Mouse (Mus musculus): ENCODE measurements at regions not wholly inside any gene's neighbourhood (a gene's known extent, or its start where the extent isn't known, plus 50 kb on each side); places are given as distances from the start of the nearest gene placed in this dataset.

DNA sequence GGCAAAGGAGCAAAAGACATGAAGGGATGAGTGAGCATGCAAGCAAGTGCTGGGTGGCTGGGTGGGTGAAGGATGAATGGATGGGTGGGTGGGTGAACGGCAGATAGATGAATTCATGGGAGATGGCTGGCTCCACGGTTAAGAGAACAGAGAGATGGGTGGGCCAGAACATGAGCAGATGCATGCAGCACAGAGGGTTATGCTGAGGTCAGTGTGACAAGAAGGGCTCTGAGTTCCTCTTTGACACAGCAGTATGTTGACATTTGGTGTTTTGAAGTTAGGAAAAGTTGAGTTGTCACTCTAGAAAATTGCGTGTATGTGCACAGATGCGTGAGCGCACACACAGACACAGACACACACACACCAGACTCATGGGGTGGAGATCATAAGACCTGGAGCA lies 83.2 kb upstream of the Tmem189 start:
- Histone ChIP-seq H3K36me3 (replicated peaks in 1 of 2; ENCODE audit: control insufficient read depth in 1 of 2, insufficient read depth in 1 of 2, low read length in 1 of 2) (no peaks in the 10 kb centered on the region), H3K9me3 (replicated peaks; ENCODE audit: low read length) (peaks cover 3% of the 10 kb centered on the region), H3K4me2 (ENCODE audit: insufficient read depth, low read depth, poor library complexity, severe bottlenecking) (no peak overlapping the region), H3K27ac (ENCODE audit: insufficient read depth, low read depth) (no peak overlapping the region), H3K9ac (ENCODE audit: insufficient read depth, low read depth) (no peak overlapping the region), H3K27me3 (replicated peaks) (peaks cover 89% of the 10 kb centered on the region), H3K4me1 (ENCODE audit: control insufficient read depth in 1 of 2, insufficient read depth in 2 of 2) (peaks cover 10 to 15% of the 10 kb centered on the region in 2 experiments), H3K79me2 (replicated peaks; ENCODE audit: control insufficient read depth, extremely low read depth, insufficient read depth, poor library complexity, severe bottlenecking) (no peaks in the 10 kb centered on the region), H3K4me3 (replicated peaks in 1 of 3; ENCODE audit: low read depth in 2 of 3, low read length in 2 of 3, poor library complexity in 1 of 3) (no peak overlapping the region)
- dilution Hi-C loops (cut with MboI; ENCODE audit: extremely low pct_ligation_motif_present, extremely low pct_unique_long_range_greater_than_20kb, low sequenced_read_pairs) (no loop called here), in situ Hi-C loops (cut with MboI; ENCODE audit: low pct_ligation_motif_present, low pct_unique_long_range_greater_than_20kb, low sequenced_read_pairs) (no loop called here)
- DNase-seq (ENCODE audit: extremely low read depth): no peak
- TF ChIP-seq ZNF384 (IDR thresholded peaks at IDR 0.05; ENCODE audit: low read depth, low read length): no peak
- no peak for TF ChIP-seq USF2 (conservative IDR thresholded peaks at IDR 0.05; ENCODE audit: low read depth, low read length)
- no peak for TF ChIP-seq SMC3 (IDR thresholded peaks at IDR 0.05; ENCODE audit: low read depth, low read length)
- TF ChIP-seq USF1 (IDR thresholded peaks at IDR 0.05; ENCODE audit: low read depth, low read length): no peak
- TF ChIP-seq TCF12 (IDR thresholded peaks at IDR 0.05; ENCODE audit: low read depth, low read length): no peak
- TF ChIP-seq ZKSCAN1 (IDR thresholded peaks at IDR 0.05; ENCODE audit: borderline replicate concordance, low read depth, low read length): no peak
- no peak for TF ChIP-seq NELFE (IDR thresholded peaks at IDR 0.05; ENCODE audit: low read depth, low read length)
- no peak for TF ChIP-seq POLR2A (IDR thresholded peaks at IDR 0.05; ENCODE audit: low read depth, low read length)
- TF ChIP-seq KAT2A (IDR thresholded peaks at IDR 0.05; ENCODE audit: insufficient replicate concordance, low read length): no peak
- no peak for TF ChIP-seq PAX5 (IDR thresholded peaks at IDR 0.05; ENCODE audit: low read length)
- TF ChIP-seq CHD1 (IDR thresholded peaks at IDR 0.05; ENCODE audit: low read depth, low read length): no peak
- TF ChIP-seq TBP (conservative IDR thresholded peaks at IDR 0.05; ENCODE audit: low read depth, low read length): no peak
- TF ChIP-seq EP300 (IDR thresholded peaks at IDR 0.05; ENCODE audit: low read length): no peak
- no peak for TF ChIP-seq MXI1 (IDR thresholded peaks at IDR 0.05; ENCODE audit: low read depth, low read length)
- TF ChIP-seq CHD2 (IDR thresholded peaks at IDR 0.05; ENCODE audit: low read length): no peak
- no peak for TF ChIP-seq JUND (conservative IDR thresholded peaks at IDR 0.05; ENCODE audit: low read depth, low read length)
- TF ChIP-seq IRF4 (IDR thresholded peaks at IDR 0.05; ENCODE audit: low read depth, low read length): no peak

DNA sequence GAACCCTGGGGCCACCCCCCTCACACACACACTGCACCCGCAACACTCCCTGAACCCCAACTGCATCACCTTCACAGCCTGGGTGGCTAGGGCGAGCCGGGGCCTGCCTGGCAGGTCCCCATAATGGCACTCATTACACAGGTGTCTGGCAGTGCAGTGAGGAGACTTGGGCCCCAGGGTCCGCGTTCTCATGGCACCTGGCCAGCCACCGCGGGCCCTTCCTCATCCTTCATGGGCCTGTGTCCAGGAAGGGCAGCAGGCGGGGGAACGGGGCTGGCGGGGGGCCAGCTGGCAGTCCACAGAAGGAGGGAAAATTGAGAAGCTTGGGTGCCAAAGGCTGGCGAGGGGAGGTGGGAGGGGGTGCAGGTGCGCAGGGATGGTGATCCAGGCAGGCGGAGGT lies 78.3 kb upstream of the Tmem189 start:
- Histone ChIP-seq H3K4me3 (replicated peaks in 1 of 3; ENCODE audit: low read depth in 2 of 3, low read length in 2 of 3, poor library complexity in 1 of 3) (no peak overlapping the region), H3K27me3 (replicated peaks) (peaks cover 93% of the 10 kb centered on the region), H3K4me2 (ENCODE audit: insufficient read depth, low read depth, poor library complexity, severe bottlenecking) (no peak overlapping the region), H3K9me3 (replicated peaks; ENCODE audit: low read length) (peaks cover 3% of the 10 kb centered on the region), H3K27ac (ENCODE audit: insufficient read depth, low read depth) (no peak overlapping the region), H3K79me2 (replicated peaks; ENCODE audit: control insufficient read depth, extremely low read depth, insufficient read depth, poor library complexity, severe bottlenecking) (no peaks in the 10 kb centered on the region), H3K36me3 (replicated peaks in 1 of 2; ENCODE audit: control insufficient read depth in 1 of 2, insufficient read depth in 1 of 2, low read length in 1 of 2) (no peaks in the 10 kb centered on the region), H3K9ac (ENCODE audit: insufficient read depth, low read depth) (no peak overlapping the region), H3K4me1 (ENCODE audit: control insufficient read depth in 1 of 2, insufficient read depth in 2 of 2) (no peaks in the 10 kb centered on the region)
- in situ Hi-C loops (cut with MboI; ENCODE audit: low pct_ligation_motif_present, low pct_unique_long_range_greater_than_20kb, low sequenced_read_pairs) (no loop called here), dilution Hi-C loops (cut with MboI; ENCODE audit: extremely low pct_ligation_motif_present, extremely low pct_unique_long_range_greater_than_20kb, low sequenced_read_pairs) (no loop called here)
- no peak for DNase-seq (ENCODE audit: extremely low read depth)
- TF ChIP-seq ZMIZ1 (IDR thresholded peaks at IDR 0.05; ENCODE audit: low read depth, low read length): no peak
- no peak for TF ChIP-seq TBP (conservative IDR thresholded peaks at IDR 0.05; ENCODE audit: low read depth, low read length)
- no peak for TF ChIP-seq SIN3A (IDR thresholded peaks at IDR 0.05; ENCODE audit: low read length)
- no peak for TF ChIP-seq UBTF (IDR thresholded peaks at IDR 0.05; ENCODE audit: low read depth, low read length)
- no peak for TF ChIP-seq ELF1 (IDR thresholded peaks at IDR 0.05; ENCODE audit: low read depth, low read length)
- TF ChIP-seq E2F4 (IDR thresholded peaks at IDR 0.05; ENCODE audit: insufficient replicate concordance, low read depth, low read length): no peak
- TF ChIP-seq ZNF384 (IDR thresholded peaks at IDR 0.05; ENCODE audit: low read depth, low read length): no peak
- no peak for TF ChIP-seq CTCF (conservative IDR thresholded peaks at IDR 0.05 in 1 of 2, IDR thresholded peaks at IDR 0.05 in 1 of 2; ENCODE audit: low read depth in 2 of 2, low read length in 2 of 2)
- TF ChIP-seq USF1 (IDR thresholded peaks at IDR 0.05; ENCODE audit: low read depth, low read length): no peak
- no peak for TF ChIP-seq POLR2A (IDR thresholded peaks at IDR 0.05; ENCODE audit: low read depth, low read length)
- no peak for TF ChIP-seq BHLHE40 (IDR thresholded peaks at IDR 0.05; ENCODE audit: low read depth, low read length)
- no peak for TF ChIP-seq MAFK (IDR thresholded peaks at IDR 0.05; ENCODE audit: insufficient replicate concordance, low read length)
- no peak for TF ChIP-seq ZKSCAN1 (IDR thresholded peaks at IDR 0.05; ENCODE audit: borderline replicate concordance, low read depth, low read length)
- TF ChIP-seq RCOR1 (conservative IDR thresholded peaks at IDR 0.05; ENCODE audit: low read depth, low read length): no peak
- TF ChIP-seq ETS1 (conservative IDR thresholded peaks at IDR 0.05; ENCODE audit: low read depth, low read length): no peak
